ENCODE assay signal across 8 mouse cellular contexts in the genomic region with DNA sequence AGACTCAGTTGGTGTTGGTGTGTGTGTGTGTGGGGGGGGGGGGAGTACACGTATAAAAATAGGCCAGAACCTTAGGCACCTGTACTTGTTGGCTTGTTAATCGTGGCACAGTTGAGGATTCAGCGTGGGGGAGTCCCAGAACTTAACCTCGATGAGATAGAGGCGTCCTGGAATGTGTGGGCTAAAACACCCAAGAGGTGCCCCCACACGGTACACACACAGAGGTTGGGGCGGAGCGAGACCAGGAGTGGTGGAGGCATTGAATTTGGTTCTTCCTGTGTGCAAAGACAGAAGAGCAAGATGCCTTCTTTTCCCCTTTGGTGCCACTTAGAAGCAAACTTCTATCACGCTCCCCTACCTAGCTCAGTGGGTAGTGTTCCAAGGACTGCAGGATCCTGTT. TPM values are rescaled to one million over a fixed set of nuclear protein-coding genes. Genes with fewer than 3 reads are reported as not detected.
DNase-seq lines count a peak whose midpoint lies in the region; ATAC-seq lines count a peak whose summit lies in the region.

No protein-coding gene starts in this region.

- H3K4me2 ChIP-seq in neural tube, embryonic 11.5 days (ENCODE audit: low read depth) = peak overlapping the region; percentile 52
- H3K4me2 ChIP-seq in liver, embryonic 13.5 days = peak overlapping the region; percentile 76

- no peak overlapping the region for H3K27ac ChIP-seq in neural tube, embryonic 11.5 days (ENCODE audit: low read depth, low read length)
- H3K27ac ChIP-seq in forebrain, embryonic 10.5 days = peak overlapping the region; percentile 72; the same call in 1 of the 2 replicates
- H3K27ac ChIP-seq in liver, embryonic 13.5 days = no peak overlapping the region

- no peaks in the 10 kb centered on the region for H3K4me1 ChIP-seq in neural tube, embryonic 11.5 days (ENCODE audit: control insufficient read depth, insufficient read depth, low read length)
- peaks cover 7% of the 10 kb centered on the region; the same call in 1 of the 2 replicates for H3K4me1 ChIP-seq in forebrain, embryonic 10.5 days
- H3K4me1 ChIP-seq in liver, embryonic 13.5 days (replicated peaks) = peaks cover 9% of the 10 kb centered on the region; the same call in 1 of the 2 replicates

- peak overlapping the region; percentile 34; the same call in 1 of the 2 replicates for H3K4me3 ChIP-seq in neural tube, embryonic 11.5 days (ENCODE audit: low read depth, low read length)
- H3K4me3 ChIP-seq in forebrain, embryonic 10.5 days = peak overlapping the region; percentile 62
- peak overlapping the region; percentile 63 for H3K4me3 ChIP-seq in liver, embryonic 13.5 days (replicated peaks)

- H3K36me3 ChIP-seq in neural tube, embryonic 11.5 days (ENCODE audit: control insufficient read depth, insufficient read depth, low read length) = no peaks in the 10 kb centered on the region
- no peaks in the 10 kb centered on the region for H3K36me3 ChIP-seq in forebrain, embryonic 10.5 days (replicated peaks)
- no peaks in the 10 kb centered on the region for H3K36me3 ChIP-seq in liver, embryonic 13.5 days

- DNase-seq in neural tube, embryonic 11.5 days (ENCODE audit: low spot score) = no peak
- no peak for DNase-seq in neural tube, embryonic 10.5 days (ENCODE audit: extremely low spot score, low spot score)
- DNase-seq in forebrain, embryonic 10.5 days (ENCODE audit: extremely low spot score, low spot score) = no peak
- DNase-seq in liver, embryonic 13.5 days = no peak
- DNase-seq in thymus, postnatal 0 days (ENCODE audit: low spot score) = peak; percentile 46
- no peak for DNase-seq in layer of hippocampus, adult 18-20 months (ENCODE audit: low spot score in 2 of 2)
- no peak for DNase-seq in adrenal gland, adult (ENCODE audit: inconsistent age in 2 of 2, low spot score in 1 of 2)
- no peak for DNase-seq in embryo, embryonic 11 days

- H3K9ac ChIP-seq in neural tube, embryonic 11.5 days (ENCODE audit: low read length) = no peak overlapping the region
- H3K9ac ChIP-seq in liver, embryonic 13.5 days = peak overlapping the region; percentile 66

- no peak for ATAC-seq in neural tube, embryonic 11.5 days (ENCODE audit: insufficient read depth, low FRiP score, low TSS enrichment)
- ATAC-seq in liver, embryonic 13.5 days (ENCODE audit: low read depth) = no peak; the same call in 1 of the 2 replicates

- WGBS in neural tube, embryonic 11.5 days = 43% methylated on average over 9 of the region's 9 CpGs
- 42% methylated on average over 9 of the region's 9 CpGs for WGBS in forebrain, embryonic 10.5 days
- 35% methylated on average over 8 of the region's 9 CpGs for WGBS in liver, embryonic 13.5 days (ENCODE audit: insufficient replicate concordance)

- H3K9me3 ChIP-seq in neural tube, embryonic 11.5 days (ENCODE audit: control insufficient read depth, low read length) = no peaks in the 10 kb centered on the region
- no peaks in the 10 kb centered on the region for H3K9me3 ChIP-seq in forebrain, embryonic 10.5 days
- no peaks in the 10 kb centered on the region for H3K9me3 ChIP-seq in liver, embryonic 13.5 days (replicated peaks)

- no peaks in the 10 kb centered on the region for H3K27me3 ChIP-seq in neural tube, embryonic 11.5 days (ENCODE audit: control insufficient read depth, insufficient read depth, low read length)
- peaks cover 53% of the 10 kb centered on the region for H3K27me3 ChIP-seq in forebrain, embryonic 10.5 days (ENCODE audit: poor library complexity, severe bottlenecking)
- H3K27me3 ChIP-seq in liver, embryonic 13.5 days = no peaks in the 10 kb centered on the region

RNA-seq across cellular contexts. Expression of a gene that starts 1.2 kb away (rescaled TPM):
- polyA plus RNA-seq in neural tube, embryonic 11.5 days (2014; fragmentation: Nextera tagmentation; extraction: Ambion mirVana) = 2.7 and 3.1 TPM in 2 replicates
- 5.4 and 5.8 TPM in 2 replicates for polyA plus RNA-seq in forebrain, embryonic 10.5 days (2016; fragmentation: Nextera tagmentation; extraction: Ambion mirVana)
- polyA plus RNA-seq in liver, embryonic 13.5 days (2015; fragmentation: Nextera tagmentation; extraction: Ambion mirVana) = 4.9 and 6.1 TPM in 2 replicates
- 25.4 and 25.9 TPM in 2 replicates for polyA plus RNA-seq in thymus, postnatal 0 days (2015; fragmentation: Nextera tagmentation; extraction: Ambion mirVana)
- 1 to 10 TPM; 7.5 to 8.1 TPM for total RNA-seq in layer of hippocampus, adult 18-20 months (2021)
